Mouse (Mus musculus): Measurements from ENCODE around the gene Fzd9.

DNA sequence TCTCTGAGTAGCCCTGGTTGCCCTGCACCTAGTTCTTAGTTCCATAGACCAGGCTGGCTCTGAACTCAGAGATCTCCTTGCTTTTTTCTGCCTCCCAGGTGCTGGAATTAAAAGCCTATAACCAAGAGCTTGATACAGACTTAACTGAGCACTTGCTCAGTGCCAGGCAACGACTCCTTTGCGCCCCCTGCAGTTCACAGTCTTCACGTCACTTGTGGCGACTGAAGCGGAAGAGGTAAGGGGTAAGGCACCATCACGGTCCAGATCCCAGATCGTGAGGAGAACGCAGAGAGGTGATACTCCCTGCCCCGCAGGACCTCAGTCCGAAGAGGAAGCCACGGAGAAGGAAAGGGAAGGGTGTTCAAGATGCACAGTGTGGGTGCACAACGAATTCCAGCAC lies 6.5 kb upstream of the Fzd9 start:
- TF ChIP-seq CHD2 (IDR thresholded peaks at IDR 0.05; ENCODE audit: low read length): no peak
- no peak for TF ChIP-seq POLR2A (IDR thresholded peaks at IDR 0.05; ENCODE audit: low read depth, low read length)
- TF ChIP-seq MAFK (IDR thresholded peaks at IDR 0.05; ENCODE audit: insufficient replicate concordance, low read length): no peak
- no peak for TF ChIP-seq TCF12 (IDR thresholded peaks at IDR 0.05; ENCODE audit: low read depth, low read length)
- 0 out of 4 replicates have a peak, but pooled peaks of 1 of the 2 experiments have one; percentile 3 for TF ChIP-seq CTCF (conservative IDR thresholded peaks at IDR 0.05 in 1 of 2, IDR thresholded peaks at IDR 0.05 in 1 of 2; ENCODE audit: low read depth in 2 of 2, low read length in 2 of 2)
- no peak for TF ChIP-seq MYC (IDR thresholded peaks at IDR 0.05; ENCODE audit: low read depth, low read length)
- TF ChIP-seq RAD21 (IDR thresholded peaks at IDR 0.05; ENCODE audit: low read depth, low read length): no peak
- TF ChIP-seq ZC3H11A (IDR thresholded peaks at IDR 0.05; ENCODE audit: low read depth, low read length): no peak
